Mouse (Mus musculus): Measurements from ENCODE around the gene Pga5.

DNA sequence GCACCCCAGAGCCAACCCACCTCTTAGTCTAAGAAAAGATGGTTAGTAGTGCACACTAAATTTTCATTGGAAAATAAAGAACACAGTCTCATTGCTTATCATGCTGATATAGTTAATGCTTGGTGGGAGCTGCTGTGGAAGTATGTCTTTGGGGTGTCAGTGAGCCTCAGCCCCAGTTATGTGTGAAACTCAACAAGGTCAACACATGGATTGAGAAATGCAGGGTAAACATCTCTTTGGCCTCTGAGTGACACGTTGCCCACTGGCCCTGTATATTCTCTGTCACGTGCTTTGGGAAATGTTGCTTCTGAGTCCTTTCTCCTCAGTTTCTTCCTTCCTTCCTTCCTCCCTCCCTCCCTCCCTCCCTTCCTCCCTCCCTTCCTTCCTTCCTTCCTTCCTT lies 19.5 kb downstream of the Pga5 start:
- no peak for TF ChIP-seq CTCF (IDR thresholded peaks at IDR 0.05; ENCODE audit: insufficient read depth, low read depth, low read length)
- no peak for TF ChIP-seq POLR2A (IDR thresholded peaks at IDR 0.05; ENCODE audit: insufficient read depth, low read depth, low read length)
